Mouse (Mus musculus) hematopoietic stem cell, adult 5-6 weeks (primary cell): ENCODE measurements around the gene Gal. TPM values are rescaled to one million over a fixed set of nuclear protein-coding genes. Genes with fewer than 3 reads are reported as not detected.

Source experiments
- ATAC-seq, 2 experiments: fragments of 125-278 bp in 1 of 2; replicated peaks in 1 of 2; 2 replicates each; pipeline ENCODE4 v1.8.0; 2016 to 2017; ENCODE audit warnings: inconsistent platforms in 2 of 2, mild to moderate bottlenecking in 2 of 2, moderate number of reproducible peaks in 2 of 2, low read depth in 1 of 2, moderate TSS enrichment in 1 of 2; ENCODE audit not compliant: low FRiP score in 2 of 2, poor library complexity in 2 of 2, severe bottlenecking in 2 of 2, insufficient read depth in 1 of 2, low TSS enrichment in 1 of 2
- total RNA-seq: library from RNA; stranded (forward); fragments of 172-1452, 232-1000 nt; gene quantifications from 2 replicates; pipeline ENCODE4 v1.2.3, GENCODE M21; 2017

The Gal gene
- not detected in 2 replicates for total RNA-seq

- ATAC-seq = peak; percentile 43 to 59; a peak in 3 of 4 replicates
Observed at GRCm38 (mm10) chr19:3414268-3414733, at the start of gene Gal. Gal (minus strand) TSS chr19:3414544.

DNA sequence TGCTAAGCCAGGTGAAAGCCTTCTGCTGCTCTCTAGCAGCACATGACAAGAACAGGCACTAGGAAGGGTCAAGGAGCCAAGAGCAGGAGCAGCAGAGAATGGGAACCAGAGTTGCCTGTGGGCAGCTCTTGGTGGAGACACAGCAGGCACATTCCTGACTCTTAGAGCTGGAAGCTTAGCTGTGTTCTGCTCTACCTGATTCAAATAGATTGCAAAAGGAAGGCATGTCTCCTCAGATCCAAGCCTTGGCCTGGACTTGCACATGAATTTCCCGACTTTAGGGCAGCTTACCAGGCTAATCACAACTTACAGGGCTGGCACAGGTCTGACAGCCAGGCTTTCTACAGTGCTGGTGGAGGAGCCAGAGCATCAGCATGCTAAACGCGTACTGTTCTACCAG, 45.6 kb upstream of the Gal start:
- no peak for ATAC-seq

DNA sequence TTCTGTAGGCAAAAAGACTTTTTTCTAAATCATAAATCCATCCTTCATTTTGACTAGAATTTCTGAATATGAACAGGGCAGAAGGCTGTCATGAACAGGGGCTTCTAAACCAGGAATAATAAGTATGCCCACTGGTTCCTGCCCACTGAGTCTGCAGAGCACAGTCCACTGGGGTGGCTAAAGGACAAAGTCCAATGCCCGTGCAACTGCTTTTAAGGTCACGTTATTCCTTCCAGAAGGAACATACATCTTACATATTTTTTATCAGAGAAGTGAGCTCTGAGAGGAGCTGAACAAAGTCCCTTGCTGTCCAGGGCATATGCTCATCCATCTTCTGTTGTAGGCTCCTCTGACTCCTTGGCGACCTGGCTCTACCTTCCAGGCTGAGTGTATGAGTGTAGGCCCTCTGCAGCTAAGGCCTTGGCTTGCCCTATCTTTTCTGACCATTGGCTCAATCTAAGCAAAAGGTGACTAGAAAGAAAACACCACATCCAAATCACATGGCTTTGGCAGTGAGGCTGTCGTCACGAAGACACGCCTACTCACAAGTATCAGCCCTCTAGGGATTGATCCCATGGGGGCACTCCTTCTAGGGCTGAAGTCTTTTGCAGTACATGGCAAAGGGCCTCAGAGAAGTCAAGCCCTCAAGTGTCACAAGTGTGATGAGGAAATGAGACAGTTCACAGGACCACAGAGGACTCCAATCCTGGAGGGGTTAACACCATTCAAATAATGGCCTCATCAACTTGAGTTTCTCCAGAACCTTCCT, 44.2 kb upstream of the Gal start:
- no peak for ATAC-seq

GRCm38 (mm10) chr19:3457700-3458099, 43.4 kb upstream of the Gal start:
- ATAC-seq = no peak

DNA sequence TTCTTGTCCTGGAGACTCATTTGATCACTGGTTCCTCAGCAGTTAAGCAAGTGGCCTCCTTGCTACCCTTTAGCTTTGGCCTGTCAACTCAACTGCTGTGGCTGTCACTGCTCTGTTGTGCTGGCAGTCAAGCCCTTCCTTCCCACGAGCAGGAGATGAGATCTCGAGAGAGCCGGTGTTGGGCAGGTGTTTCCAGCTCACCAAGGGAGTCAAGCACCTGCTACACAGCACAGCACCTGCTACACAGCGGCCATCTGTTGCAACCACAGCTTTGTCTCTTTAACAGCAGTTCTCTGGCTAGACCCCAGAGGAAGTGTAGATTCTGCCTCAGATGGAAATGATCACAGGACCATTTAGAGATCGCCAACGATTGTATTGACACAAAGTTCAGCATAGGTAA, 37.3 kb upstream of the Gal start:
- ATAC-seq = peak; percentile 10 to 42; a peak in 2 of 4 replicates

GRCm38 (mm10) chr19:3451170-3451569, 36.8 kb upstream of the Gal start:
- peak; percentile 58 to 68; a peak in 3 of 4 replicates for ATAC-seq

GRCm38 (mm10) chr19:3450714-3451113, 36.4 kb upstream of the Gal start:
- no peak for ATAC-seq

- 0 out of 4 replicates have a peak, but pooled peaks of 1 of the 2 experiments have one; percentile 15 for ATAC-seq
Observed at GRCm38 (mm10) chr19:3449248-3449647, 34.9 kb upstream of the Gal start.

DNA sequence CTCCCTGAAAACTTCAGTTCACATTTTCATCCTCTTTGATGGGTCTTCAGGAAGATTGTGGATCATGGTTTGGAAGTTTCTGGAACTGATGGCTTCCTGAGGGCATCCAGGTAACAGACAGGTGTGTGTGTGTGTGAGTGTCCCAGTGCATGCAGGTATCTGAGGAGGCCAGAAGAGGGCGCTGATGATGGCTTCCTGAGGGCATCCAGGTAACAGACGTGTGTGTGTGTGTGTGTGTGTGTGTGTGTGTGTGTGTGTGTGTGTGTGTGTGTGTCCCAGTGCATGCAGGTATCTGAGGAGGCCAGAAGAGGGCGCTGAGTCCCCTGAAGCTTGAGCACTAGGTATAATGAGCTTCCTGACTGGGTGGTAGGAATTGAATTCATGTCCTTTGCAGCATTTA, 33.0 kb upstream of the Gal start:
- ATAC-seq = no peak

- ATAC-seq = no peak
Observed at GRCm38 (mm10) chr19:3441092-3441491, 26.7 kb upstream of the Gal start.

DNA sequence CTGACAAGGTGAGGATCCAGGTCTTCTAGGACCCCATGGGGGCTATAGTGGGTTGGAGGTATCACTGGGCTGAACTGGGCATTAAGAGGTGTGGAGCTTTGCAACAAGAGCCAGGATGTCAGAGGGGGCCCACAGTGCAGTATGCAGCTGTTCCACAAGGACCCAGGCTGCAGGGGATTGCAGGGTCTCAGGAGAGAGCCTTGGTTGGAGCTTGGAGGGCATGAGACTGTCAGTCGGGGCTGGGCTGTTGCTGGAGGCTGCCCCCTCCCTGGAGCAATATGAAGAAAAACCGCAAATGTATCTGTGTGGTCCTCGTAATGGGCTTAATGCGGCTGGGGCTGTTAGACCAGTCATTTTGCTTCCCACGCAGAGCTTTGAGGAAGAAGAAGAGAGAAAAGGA, 26.3 kb upstream of the Gal start:
- no peak for ATAC-seq

- no peak for ATAC-seq
Observed at GRCm38 (mm10) chr19:3437980-3438379, 23.6 kb upstream of the Gal start.

GRCm38 (mm10) chr19:3436840-3437239, 22.5 kb upstream of the Gal start:
- ATAC-seq = peak; percentile 37 to 69; a peak in 2 of 4 replicates

GRCm38 (mm10) chr19:3435824-3436223, 21.5 kb upstream of the Gal start:
- ATAC-seq = no peak

DNA sequence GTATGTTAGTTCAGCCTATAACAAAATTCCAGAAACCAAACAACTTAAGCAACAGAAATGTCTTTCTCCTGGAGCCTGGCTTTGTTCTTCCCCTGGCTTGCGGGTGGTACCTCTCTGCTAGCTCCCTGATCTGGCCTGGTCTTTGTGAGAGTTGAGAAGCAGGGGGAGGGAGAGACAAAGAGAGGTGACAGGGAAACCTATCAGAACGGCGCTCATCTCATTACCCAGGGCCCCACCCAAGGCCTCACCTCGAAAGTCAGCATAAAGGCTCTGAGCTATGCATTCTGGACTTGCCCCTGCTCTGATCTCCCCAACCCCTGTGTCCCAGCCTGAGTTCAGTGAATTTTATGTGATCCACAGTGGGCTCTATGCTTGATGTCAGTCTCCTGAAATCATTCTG, 20.3 kb upstream of the Gal start:
- ATAC-seq = no peak

GRCm38 (mm10) chr19:3434124-3434523, 19.8 kb upstream of the Gal start:
- ATAC-seq = no peak

DNA sequence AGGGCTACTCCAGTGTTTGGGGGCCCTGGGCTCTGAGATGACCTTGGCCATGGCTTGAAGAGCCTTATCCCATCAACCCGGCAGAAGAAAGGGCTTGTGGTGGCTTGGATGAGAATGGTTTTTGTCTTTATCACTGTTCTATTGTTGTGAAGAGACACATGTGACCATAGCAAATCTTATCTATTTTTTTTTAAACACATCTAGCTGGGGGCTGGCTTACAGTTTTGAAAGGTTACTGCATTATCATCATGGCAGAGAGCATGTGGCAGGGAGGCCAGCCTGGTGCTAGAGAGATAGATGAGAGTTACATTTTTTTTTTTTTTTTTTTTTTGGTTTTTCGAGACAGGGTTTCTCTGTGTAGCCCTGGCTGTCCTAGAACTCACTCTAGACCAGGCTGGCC, 17.6 kb upstream of the Gal start:
- no peak for ATAC-seq

DNA sequence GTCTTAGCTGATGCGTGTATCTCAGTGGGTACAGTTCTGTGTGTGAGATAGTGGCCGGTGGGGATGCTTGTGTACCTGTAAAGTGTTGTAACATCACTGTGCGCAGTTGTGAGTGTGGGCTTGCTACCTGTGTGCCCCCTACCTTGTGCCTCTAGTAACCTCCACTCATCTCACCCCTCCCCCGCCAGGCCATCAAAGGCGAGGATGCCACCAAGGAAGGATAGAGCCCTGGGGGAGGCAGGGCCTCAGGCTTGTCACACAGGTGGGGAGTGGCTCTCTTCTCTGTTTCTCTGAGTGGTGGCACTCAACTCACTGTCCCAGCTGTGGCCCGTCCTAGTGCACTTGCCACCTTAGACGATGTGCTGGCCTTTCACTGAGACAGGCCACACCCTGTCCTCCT, 16.7 kb upstream of the Gal start:
- no peak for ATAC-seq

GRCm38 (mm10) chr19:3429156-3429816, 14.9 kb upstream of the Gal start:
- ATAC-seq = no peak
